ENCODE assay signal across 15 mouse cellular contexts in genomic region chr2:30459241-30459640, GRCm38 (mm10). TPM values are rescaled to one million over a fixed set of nuclear protein-coding genes. Genes with fewer than 3 reads are reported as not detected.
DNase-seq lines count a peak whose midpoint lies in the region; ATAC-seq and TF ChIP-seq lines count a peak whose summit lies in the region.
"Had no signal": no experiment of that assay in that cellular context is flagged by ENCODE, and none has a peak within 500 bp of the region (broad histone marks: within the 10 kb centered on the region; RNA-seq: fewer than 3 reads in every experiment).

No protein-coding gene starts in this region.

- WGBS in intestine, postnatal 0 days = 93% methylated on average over 6 of the region's 6 CpGs
- WGBS in intestine, embryonic 16.5 days = 91% methylated on average over 6 of the region's 6 CpGs
- WGBS in lung, embryonic 14.5 days = 84% methylated on average over 6 of the region's 6 CpGs
- WGBS in thymus, adult 2 months = 96% methylated on average over 6 of the region's 6 CpGs

- H3K27me3 ChIP-seq in intestine, postnatal 0 days (replicated peaks; ENCODE audit: control insufficient read depth, insufficient read depth, low read length) = no peaks in the 10 kb centered on the region
- no peaks in the 10 kb centered on the region for H3K27me3 ChIP-seq in intestine, embryonic 16.5 days (replicated peaks; ENCODE audit: control insufficient read depth, insufficient read depth, low read length)
- H3K27me3 ChIP-seq in lung, embryonic 14.5 days (ENCODE audit: insufficient read depth, low read length) = no peaks in the 10 kb centered on the region
- no peaks in the 10 kb centered on the region for H3K27me3 ChIP-seq in MEL (ENCODE audit: control insufficient read depth in 1 of 2, insufficient read depth in 2 of 2, low read length in 2 of 2)
- H3K27me3 ChIP-seq in thymus, adult 2 months (ENCODE audit: control insufficient read depth, insufficient read depth, low read length) = no peaks in the 10 kb centered on the region
- H3K27me3 ChIP-seq: embryonic facial prominence, embryonic 15.5 days; forebrain, embryonic 12.5 days; midbrain, embryonic 15.5 days had no signal

- H3K36me3 ChIP-seq in intestine, postnatal 0 days (ENCODE audit: control insufficient read depth, insufficient read depth) = no peaks in the 10 kb centered on the region; the same call in 1 of the 2 replicates
- no peaks in the 10 kb centered on the region for H3K36me3 ChIP-seq in intestine, embryonic 16.5 days (ENCODE audit: control insufficient read depth, insufficient read depth, low read length)
- H3K36me3 ChIP-seq in lung, embryonic 14.5 days (ENCODE audit: insufficient read depth) = peaks cover 11% of the 10 kb centered on the region; the same call in 1 of the 2 replicates
- peaks cover 0 to 3% of the 10 kb centered on the region in 2 experiments; a peak in 3 of 4 replicates for H3K36me3 ChIP-seq in MEL (ENCODE audit: control insufficient read depth in 1 of 2, insufficient read depth in 2 of 2, low read length in 2 of 2)
- H3K36me3 ChIP-seq in thymus, adult 2 months (ENCODE audit: control insufficient read depth, insufficient read depth, low read length) = no peaks in the 10 kb centered on the region
- H3K36me3 ChIP-seq: forebrain, embryonic 12.5 days; midbrain, embryonic 15.5 days had no signal

- DNase-seq in lung, embryonic 14.5 days = no peak
- DNase-seq in lung, postnatal 10 days = no peak
- peak; percentile 32 for DNase-seq in MEL (ENCODE audit: low read depth, low spot score)
- no peak for DNase-seq in thymus, adult 2 months
- DNase-seq in adrenal gland, adult (ENCODE audit: inconsistent age in 2 of 2, low spot score in 1 of 2) = no peak
- DNase-seq: adrenal gland, adult 8-10 months; cerebellum, adult 8-10 months; layer of hippocampus, adult 9-11 months; right cerebral cortex, postnatal 14 days had no signal

- no peaks in the 10 kb centered on the region; the same call in 1 of the 2 replicates for H3K4me1 ChIP-seq in intestine, postnatal 0 days (replicated peaks; ENCODE audit: control insufficient read depth, insufficient read depth, low read length)
- peaks cover 11% of the 10 kb centered on the region for H3K4me1 ChIP-seq in intestine, embryonic 16.5 days (ENCODE audit: control insufficient read depth, insufficient read depth, low read length)
- H3K4me1 ChIP-seq in lung, embryonic 14.5 days (ENCODE audit: insufficient read depth) = peaks cover 5% of the 10 kb centered on the region; the same call in 1 of the 2 replicates
- peaks cover 0 to 6% of the 10 kb centered on the region in 2 experiments; a peak in 3 of 4 replicates for H3K4me1 ChIP-seq in MEL (ENCODE audit: control insufficient read depth in 1 of 2, insufficient read depth in 2 of 2, low read length in 2 of 2)
- H3K4me1 ChIP-seq in thymus, adult 2 months (replicated peaks; ENCODE audit: control insufficient read depth, insufficient read depth, low read length) = peaks cover 8% of the 10 kb centered on the region

- no peak for ATAC-seq in intestine, postnatal 0 days
- no peak for ATAC-seq in intestine, embryonic 16.5 days
- ATAC-seq in lung, embryonic 14.5 days (ENCODE audit: insufficient read depth) = no peak
- ATAC-seq: hindbrain, embryonic 16.5 days; midbrain, embryonic 15.5 days had no signal

- no peak overlapping the region for H3K27ac ChIP-seq in intestine, postnatal 0 days (ENCODE audit: low read depth, low read length)
- H3K27ac ChIP-seq in intestine, embryonic 16.5 days (ENCODE audit: low read length) = no peak overlapping the region
- no peak overlapping the region for H3K27ac ChIP-seq in lung, embryonic 14.5 days (ENCODE audit: low read depth)
- H3K27ac ChIP-seq in MEL (ENCODE audit: control insufficient read depth, low read depth, low read length) = no peak overlapping the region
- no peak overlapping the region for H3K27ac ChIP-seq in thymus, adult 2 months (ENCODE audit: control insufficient read depth, insufficient read depth, low read length)
- H3K27ac ChIP-seq: forebrain, embryonic 12.5 days; midbrain, embryonic 15.5 days had no signal

- TF ChIP-seq POLR2A in MEL (IDR thresholded peaks at IDR 0.05; ENCODE audit: control insufficient read depth in 1 of 2, insufficient read depth in 1 of 2, low read depth in 1 of 2, low read length in 2 of 2, poor library complexity in 1 of 2) = no peak
- no peak for TF ChIP-seq POLR2A in thymus, adult 2 months (IDR thresholded peaks at IDR 0.05; ENCODE audit: control insufficient read depth, extremely low read depth, insufficient read depth, low read length, poor library complexity)

- no peaks in the 10 kb centered on the region for H3K79me2 ChIP-seq in MEL (ENCODE audit: control insufficient read depth, insufficient read depth, low read length, poor library complexity)

- no peak overlapping the region for H3K4me3 ChIP-seq in intestine, postnatal 0 days (ENCODE audit: low read depth, low read length)
- H3K4me3 ChIP-seq in intestine, embryonic 16.5 days (ENCODE audit: low read length) = no peak overlapping the region
- no peak overlapping the region for H3K4me3 ChIP-seq in lung, embryonic 14.5 days (ENCODE audit: low read depth, low read length)
- H3K4me3 ChIP-seq in MEL (ENCODE audit: control insufficient read depth in 1 of 2, insufficient read depth in 1 of 2, low read depth in 2 of 2, low read length in 2 of 2) = no peak overlapping the region
- no peak overlapping the region for H3K4me3 ChIP-seq in thymus, adult 2 months (ENCODE audit: control insufficient read depth, insufficient read depth, low read length)
- H3K4me3 ChIP-seq: embryonic facial prominence, embryonic 15.5 days; forebrain, embryonic 12.5 days; midbrain, embryonic 15.5 days had no signal

- TF ChIP-seq EP300 in MEL (IDR thresholded peaks at IDR 0.05; ENCODE audit: low read depth in 1 of 2, low read length in 2 of 2) = no peak

- TF ChIP-seq RAD21 in MEL (IDR thresholded peaks at IDR 0.05; ENCODE audit: low read depth, low read length) = peak; percentile 3

- H3K9me3 ChIP-seq in intestine, postnatal 0 days (ENCODE audit: control insufficient read depth) = no peaks in the 10 kb centered on the region
- no peaks in the 10 kb centered on the region for H3K9me3 ChIP-seq in intestine, embryonic 16.5 days (ENCODE audit: control insufficient read depth, low read length)
- no peaks in the 10 kb centered on the region for H3K9me3 ChIP-seq in lung, embryonic 14.5 days (ENCODE audit: low read depth, low read length)
- H3K9me3 ChIP-seq in MEL (replicated peaks; ENCODE audit: insufficient read depth, low read length) = no peaks in the 10 kb centered on the region
- H3K9me3 ChIP-seq: embryonic facial prominence, embryonic 15.5 days; forebrain, embryonic 12.5 days; midbrain, embryonic 15.5 days had no signal

- TF ChIP-seq CTCF in intestine, postnatal 0 days (IDR thresholded peaks at IDR 0.05; ENCODE audit: low read depth) = peak; percentile 50
- TF ChIP-seq CTCF in lung, embryonic 14.5 days (IDR thresholded peaks at IDR 0.05; ENCODE audit: low read depth) = peak; percentile 42
- peak in 1 of 3 experiments; percentile 34; a peak in 2 of 6 replicates for TF ChIP-seq CTCF in MEL (IDR thresholded peaks at IDR 0.05 in 2 of 3, conservative IDR thresholded peaks at IDR 0.05 in 1 of 3; ENCODE audit: control insufficient read depth in 1 of 3, insufficient read depth in 1 of 3, low read depth in 2 of 3, low read length in 3 of 3, poor library complexity in 1 of 3, severe bottlenecking in 1 of 3)
- no peak for TF ChIP-seq CTCF in thymus, adult 2 months (IDR thresholded peaks at IDR 0.05; ENCODE audit: borderline replicate concordance, control insufficient read depth, extremely low read depth, insufficient read depth, low read length, poor library complexity)

- H3K4me2 ChIP-seq in intestine, postnatal 0 days (replicated peaks; ENCODE audit: low read depth) = no peak overlapping the region
- H3K4me2 ChIP-seq in intestine, embryonic 16.5 days (ENCODE audit: low read depth, low read length) = no peak overlapping the region
- no peak overlapping the region for H3K4me2 ChIP-seq in lung, embryonic 14.5 days
- H3K4me2 ChIP-seq: embryonic facial prominence, embryonic 15.5 days; forebrain, embryonic 12.5 days; midbrain, embryonic 15.5 days had no signal

- no peak overlapping the region for H3K9ac ChIP-seq in intestine, postnatal 0 days (ENCODE audit: low read depth, low read length)
- no peak overlapping the region for H3K9ac ChIP-seq in intestine, embryonic 16.5 days (ENCODE audit: low read depth, low read length)
- no peak overlapping the region for H3K9ac ChIP-seq in lung, embryonic 14.5 days
- H3K9ac ChIP-seq in MEL (ENCODE audit: control insufficient read depth, low read depth, low read length, poor library complexity, severe bottlenecking) = no peak overlapping the region
- H3K9ac ChIP-seq: embryonic facial prominence, embryonic 15.5 days; forebrain, embryonic 12.5 days; midbrain, embryonic 15.5 days had no signal

RNA-seq across cellular contexts. Expression of gene Ier5l, which starts 14.8 kb away (rescaled TPM):
- 1.6 and 2.2 TPM in 2 replicates for polyA plus RNA-seq in intestine, postnatal 0 days (2015; fragmentation: Nextera tagmentation; extraction: Ambion mirVana)
- 0.61 and 0.75 TPM in 2 replicates for polyA plus RNA-seq in intestine, embryonic 16.5 days (2015; fragmentation: Nextera tagmentation; extraction: Ambion mirVana)
- polyA plus RNA-seq in lung, embryonic 14.5 days (2014; fragmentation: Nextera tagmentation; extraction: Ambion mirVana) = 4.7 and 4.9 TPM in 2 replicates
- not detected in 2 replicates for total RNA-seq in MEL (2012; rRNA removed)
- under 1 TPM in 1 of 2 experiments, not detected in 1; 0.06 TPM for polyA plus RNA-seq in MEL (2012; ENCODE audit: insufficient read depth in 1 of 2, insufficient read length in 2 of 2, low read depth in 1 of 2, low replicate concordance in 2 of 2, missing spikeins in 1 of 2)
- 7.2 and 7.7 TPM in 2 replicates for polyA plus RNA-seq in thymus, adult 2 months (2012; rRNA removed)

RNA-seq across cellular contexts. Expression of gene Ptpa, which starts 43.4 kb away (rescaled TPM):
- polyA plus RNA-seq in intestine, postnatal 0 days (2015; fragmentation: Nextera tagmentation; extraction: Ambion mirVana) = 70.9 and 71.4 TPM in 2 replicates
- polyA plus RNA-seq in intestine, embryonic 16.5 days (2015; fragmentation: Nextera tagmentation; extraction: Ambion mirVana) = 120 and 132 TPM in 2 replicates
- polyA plus RNA-seq in lung, embryonic 14.5 days (2014; fragmentation: Nextera tagmentation; extraction: Ambion mirVana) = 85.7 and 95.5 TPM in 2 replicates
- total RNA-seq in MEL (2012; rRNA removed) = 139 and 159 TPM in 2 replicates
- polyA plus RNA-seq in MEL (2012; ENCODE audit: insufficient read depth in 1 of 2, insufficient read length in 2 of 2, low read depth in 1 of 2, low replicate concordance in 2 of 2, missing spikeins in 1 of 2) = 100 to 1,000 TPM in 1 of 2 experiments, not detected in 1; 382 TPM
- 180 and 227 TPM in 2 replicates for polyA plus RNA-seq in thymus, adult 2 months (2012; rRNA removed)

RNA-seq across cellular contexts. Expression of gene Crat, which starts 43.6 kb away (rescaled TPM):
- polyA plus RNA-seq in intestine, postnatal 0 days (2015; fragmentation: Nextera tagmentation; extraction: Ambion mirVana) = 46.1 and 46.4 TPM in 2 replicates
- polyA plus RNA-seq in intestine, embryonic 16.5 days (2015; fragmentation: Nextera tagmentation; extraction: Ambion mirVana) = 25.9 and 29.4 TPM in 2 replicates
- 28.0 and 30.3 TPM in 2 replicates for polyA plus RNA-seq in lung, embryonic 14.5 days (2014; fragmentation: Nextera tagmentation; extraction: Ambion mirVana)
- total RNA-seq in MEL (2012; rRNA removed) = 22.0 and 23.9 TPM in 2 replicates
- polyA plus RNA-seq in MEL (2012; ENCODE audit: insufficient read depth in 1 of 2, insufficient read length in 2 of 2, low read depth in 1 of 2, low replicate concordance in 2 of 2, missing spikeins in 1 of 2) = 10 to 100 TPM in 1 of 2 experiments, not detected in 1; 93.9 TPM
- polyA plus RNA-seq in thymus, adult 2 months (2012; rRNA removed) = 93.9 and 96.4 TPM in 2 replicates
